Mouse (Mus musculus) myocyte (in vitro differentiated cells): Measurements from ENCODE around the gene Fcgr4. TPM values are rescaled to one million over a fixed set of nuclear protein-coding genes. Genes with fewer than 3 reads are reported as not detected.

ENCODE experiments used
- H3K27me3 ChIP-seq: one replicate; pipeline ENCODE4 v1.6.1; 2011; ENCODE audit not compliant: control insufficient read depth, insufficient read depth, insufficient read length
- H3K36me3 ChIP-seq: one replicate; pipeline ENCODE4 v1.6.1; 2011; ENCODE audit not compliant: control insufficient read depth, insufficient read depth
- H3K4me2 ChIP-seq: one replicate; pipeline ENCODE4 v1.6.1; 2011; ENCODE audit warnings: low read depth, control low read depth
- H3K4me3 ChIP-seq: one replicate; pipeline ENCODE4 v1.5.1; 2011; ENCODE audit warnings: mild to moderate bottlenecking, control low read depth, moderate library complexity
- H3K79me2 ChIP-seq: one replicate; pipeline ENCODE4 v1.6.1; 2011; ENCODE audit not compliant: control insufficient read depth, insufficient read depth
- H3ac ChIP-seq: one replicate; pipeline ENCODE4 v1.6.1; 2011; ENCODE audit not compliant: control insufficient read depth, insufficient read length
- CEBPB ChIP-seq: IDR thresholded peaks from 2 replicates; pipeline ENCODE4 v1.6.1; 2011; ENCODE audit warnings: mild to moderate bottlenecking, moderate library complexity; ENCODE audit not compliant: poor library complexity, insufficient read depth, severe bottlenecking
- E2F4 ChIP-seq: IDR thresholded peaks from one replicate; pipeline ENCODE4 v1.6.1; 2011; ENCODE audit warnings: mild to moderate bottlenecking, control low read depth, moderate library complexity; ENCODE audit not compliant: insufficient read depth
- MAX ChIP-seq: IDR thresholded peaks from one replicate; pipeline ENCODE4 v1.6.1; 2011; ENCODE audit warnings: low read depth, mild to moderate bottlenecking, control low read depth
- MYOD1 ChIP-seq, 3 experiments: IDR thresholded peaks; one replicate each; pipeline ENCODE4 v1.6.1; 2011; ENCODE audit warnings: control low read depth in 2 of 3, low read depth in 2 of 3, mild to moderate bottlenecking in 2 of 3, moderate library complexity in 1 of 3; ENCODE audit not compliant: insufficient read length in 2 of 3, control insufficient read depth in 1 of 3
- MYOG ChIP-seq, 3 experiments: IDR thresholded peaks; one replicate each; pipeline ENCODE4 v1.6.1; 2011; ENCODE audit warnings: control low read depth in 2 of 3, low read depth in 2 of 3, mild to moderate bottlenecking in 2 of 3; ENCODE audit not compliant: insufficient read length in 2 of 3, control insufficient read depth in 1 of 3, insufficient read depth in 1 of 3
- POLR2A ChIP-seq: IDR thresholded peaks from one replicate; pipeline ENCODE4 v1.6.1; 2011; ENCODE audit warnings: low read depth, mild to moderate bottlenecking, control low read depth, moderate library complexity; ENCODE audit not compliant: insufficient read length
- POLR2AphosphoS2 ChIP-seq: IDR thresholded peaks from one replicate; pipeline ENCODE4 v1.6.1; 2011; ENCODE audit warnings: low read depth, control low read depth; ENCODE audit not compliant: insufficient read length
- REST ChIP-seq: IDR thresholded peaks from one replicate; pipeline ENCODE4 v1.6.1; 2011; ENCODE audit warnings: mild to moderate bottlenecking, control low read depth, moderate library complexity; ENCODE audit not compliant: insufficient read depth, insufficient read length
- SRF ChIP-seq: IDR thresholded peaks from one replicate; pipeline ENCODE4 v1.6.1; 2011; ENCODE audit warnings: low read depth; ENCODE audit not compliant: control insufficient read depth, insufficient read length
- TCF12 ChIP-seq: IDR thresholded peaks from one replicate; pipeline ENCODE4 v1.6.1; 2011; ENCODE audit warnings: mild to moderate bottlenecking, control low read depth; ENCODE audit not compliant: poor library complexity, insufficient read depth, severe bottlenecking
- TCF3 ChIP-seq: IDR thresholded peaks from one replicate; pipeline ENCODE4 v1.6.1; 2011; ENCODE audit warnings: low read depth, control low read depth; ENCODE audit not compliant: insufficient read length
- USF1 ChIP-seq: IDR thresholded peaks from one replicate; pipeline ENCODE4 v1.6.1; 2011; ENCODE audit warnings: low read depth, mild to moderate bottlenecking, control low read depth, moderate library complexity
- polyA plus RNA-seq: library from polyadenylated mRNA; unstranded; fragments of >200 nt; fragmentation: generic; extraction: Trizol; gene quantifications from one replicate; pipeline ENCODE4 v1.2.1, GENCODE M21; 2012; ENCODE audit warnings: missing spikeins

Gene Fcgr4
- polyA plus RNA-seq, 1 experiment, result 2.1 TPM

- H3K4me3 ChIP-seq, result no peak overlapping the region
- TF ChIP-seq POLR2AphosphoS2 (no peak), MYOD1 (IDR thresholded peaks at IDR 0.05; ENCODE audit: control insufficient read depth in 1 of 3, insufficient read length in 2 of 3, low read depth in 2 of 3) (no peak), TCF12 (no peak), POLR2A (no peak), MAX (no peak), MYOG (IDR thresholded peaks at IDR 0.05; ENCODE audit: control insufficient read depth in 1 of 3, insufficient read depth in 1 of 3, insufficient read length in 2 of 3, low read depth in 2 of 3) (no peak), REST (no peak), USF1 (no peak)
- no peaks in the 10 kb centered on the region for H3K27me3 ChIP-seq
- H3K4me2 ChIP-seq, result peak overlapping the region; percentile 40
- H3K79me2 ChIP-seq, result no peaks in the 10 kb centered on the region
- no peaks in the 10 kb centered on the region for H3K36me3 ChIP-seq
- H3ac ChIP-seq, result no peak overlapping the region
These were observed 20.7 kb upstream of the Fcgr4 start for GRCm38 (mm10) chr1:170997756-170998655.

- Histone ChIP-seq H3K36me3 (no peaks in the 10 kb centered on the region), H3ac (no peak overlapping the region), H3K27me3 (no peaks in the 10 kb centered on the region), H3K4me3 (no peak overlapping the region), H3K4me2 (no peak overlapping the region), H3K79me2 (no peaks in the 10 kb centered on the region)
- TF ChIP-seq E2F4 (no peak), MYOD1 (IDR thresholded peaks at IDR 0.05; ENCODE audit: control insufficient read depth in 1 of 3, insufficient read length in 2 of 3, low read depth in 2 of 3) (no peak), POLR2AphosphoS2 (no peak), TCF12 (no peak), REST (no peak), TCF3 (no peak), CEBPB (no peak), USF1 (no peak), MYOG (IDR thresholded peaks at IDR 0.05; ENCODE audit: control insufficient read depth in 1 of 3, insufficient read depth in 1 of 3, insufficient read length in 2 of 3, low read depth in 2 of 3) (no peak), POLR2A (no peak), SRF (no peak)
These were observed 18.9 kb upstream of the Fcgr4 start for GRCm38 (mm10) chr1:170999811-171000210.

GRCm38 (mm10) chr1:171005081-171005480 is 13.6 kb upstream of the Fcgr4 start:
- H3K4me2 ChIP-seq, result no peak overlapping the region
- no peak overlapping the region for H3K4me3 ChIP-seq
- H3K36me3 ChIP-seq, result no peaks in the 10 kb centered on the region
- no peak for TF ChIP-seq POLR2A
- no peak for TF ChIP-seq REST
- no peak for TF ChIP-seq USF1
- TF ChIP-seq POLR2AphosphoS2, result no peak
- no peak for TF ChIP-seq TCF3
- TF ChIP-seq MYOG (IDR thresholded peaks at IDR 0.05; ENCODE audit: control insufficient read depth in 1 of 3, insufficient read depth in 1 of 3, insufficient read length in 2 of 3, low read depth in 2 of 3), result no peak
- TF ChIP-seq SRF, result no peak
- no peak for TF ChIP-seq MAX
- no peak for TF ChIP-seq TCF12
- no peak for TF ChIP-seq E2F4
- no peak for TF ChIP-seq MYOD1 (IDR thresholded peaks at IDR 0.05; ENCODE audit: control insufficient read depth in 1 of 3, insufficient read length in 2 of 3, low read depth in 2 of 3)
- TF ChIP-seq CEBPB, result no peak
- no peaks in the 10 kb centered on the region for H3K27me3 ChIP-seq
- no peaks in the 10 kb centered on the region for H3K79me2 ChIP-seq
- no peak overlapping the region for H3ac ChIP-seq

- no peak overlapping the region for H3K4me3 ChIP-seq
- H3K27me3 ChIP-seq, result no peaks in the 10 kb centered on the region
- H3ac ChIP-seq, result no peak overlapping the region
- TF ChIP-seq POLR2AphosphoS2, result no peak
- no peak for TF ChIP-seq TCF3
- no peak for TF ChIP-seq CEBPB
- TF ChIP-seq SRF, result no peak
- no peak for TF ChIP-seq REST
- H3K79me2 ChIP-seq, result no peaks in the 10 kb centered on the region
- H3K4me2 ChIP-seq, result no peak overlapping the region
- H3K36me3 ChIP-seq, result no peaks in the 10 kb centered on the region
These were observed 13.1 kb upstream of the Fcgr4 start for GRCm38 (mm10) chr1:171005586-171005985.

GRCm38 (mm10) chr1:171006335-171006734 is 12.4 kb upstream of the Fcgr4 start:
- H3ac ChIP-seq, result no peak overlapping the region
- no peak for TF ChIP-seq MYOD1 (IDR thresholded peaks at IDR 0.05; ENCODE audit: control insufficient read depth in 1 of 3, insufficient read length in 2 of 3, low read depth in 2 of 3)

More at GRCm38 (mm10) chr1:171006335-171006734, 12.4 kb upstream of the Fcgr4 start:
- Histone ChIP-seq H3K27me3 (no peaks in the 10 kb centered on the region), H3K79me2 (no peaks in the 10 kb centered on the region), H3K4me3 (no peak overlapping the region), H3K36me3 (no peaks in the 10 kb centered on the region), H3K4me2 (no peak overlapping the region)
